Mouse (Mus musculus): ENCODE measurements around the gene Dnajc1. TPM values are rescaled to one million over a fixed set of nuclear protein-coding genes. Genes with fewer than 3 reads are reported as not detected.

Gene Dnajc1
- total and polyA plus RNA-seq, 3 experiments, result 9.3 to 86.1 (median 14.3) TPM

DNA sequence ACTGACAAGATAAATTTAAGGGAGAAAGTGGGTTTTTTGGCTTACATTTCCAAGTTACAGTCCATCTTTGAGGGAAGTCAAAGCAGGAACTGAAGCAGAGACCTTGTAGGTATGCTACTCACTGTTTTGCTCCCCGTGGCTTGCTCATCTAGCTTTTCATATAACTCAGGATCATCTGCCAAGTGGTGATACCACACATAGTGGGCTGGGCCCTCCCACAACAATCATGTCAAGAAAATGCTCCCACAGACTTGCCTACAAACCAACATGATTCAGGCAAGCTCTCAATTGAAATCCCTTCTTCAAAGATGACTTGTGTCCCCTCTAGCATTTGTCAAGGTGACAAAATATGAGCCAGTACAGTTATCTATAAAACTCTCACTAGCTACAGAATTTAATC is 3.0 kb downstream of the Dnajc1 start:
- H3K4me1 ChIP-seq (ENCODE audit: control insufficient read depth in 1 of 2, insufficient read depth in 2 of 2, low read length in 2 of 2), result peaks cover 5 to 9% of the 10 kb centered on the region in 2 experiments
- peak; percentile 29 for DNase-seq (ENCODE audit: low read depth, low spot score)
- H3K9me3 ChIP-seq (replicated peaks; ENCODE audit: insufficient read depth, low read length), result no peaks in the 10 kb centered on the region
- no peak overlapping the region for H3K4me3 ChIP-seq (ENCODE audit: control insufficient read depth in 1 of 2, insufficient read depth in 1 of 2, low read depth in 2 of 2, low read length in 2 of 2)
- H3K9ac ChIP-seq (ENCODE audit: control insufficient read depth, low read depth, low read length, poor library complexity, severe bottlenecking), result no peak overlapping the region
- no peak overlapping the region for H3K27ac ChIP-seq (ENCODE audit: control insufficient read depth, low read depth, low read length)
- H3K79me2 ChIP-seq (ENCODE audit: control insufficient read depth, insufficient read depth, low read length, poor library complexity), result peaks cover 19% of the 10 kb centered on the region
- no peak for TF ChIP-seq UBTF (IDR thresholded peaks at IDR 0.05; ENCODE audit: borderline replicate concordance, insufficient read depth, low read depth, low read length)
- H3K27me3 ChIP-seq (ENCODE audit: control insufficient read depth in 1 of 2, insufficient read depth in 2 of 2, low read length in 2 of 2), result no peaks in the 10 kb centered on the region
- peaks cover 0 to 13% of the 10 kb centered on the region in 2 experiments; a peak in 2 of 4 replicates for H3K36me3 ChIP-seq (ENCODE audit: control insufficient read depth in 1 of 2, insufficient read depth in 2 of 2, low read length in 2 of 2)

DNA sequence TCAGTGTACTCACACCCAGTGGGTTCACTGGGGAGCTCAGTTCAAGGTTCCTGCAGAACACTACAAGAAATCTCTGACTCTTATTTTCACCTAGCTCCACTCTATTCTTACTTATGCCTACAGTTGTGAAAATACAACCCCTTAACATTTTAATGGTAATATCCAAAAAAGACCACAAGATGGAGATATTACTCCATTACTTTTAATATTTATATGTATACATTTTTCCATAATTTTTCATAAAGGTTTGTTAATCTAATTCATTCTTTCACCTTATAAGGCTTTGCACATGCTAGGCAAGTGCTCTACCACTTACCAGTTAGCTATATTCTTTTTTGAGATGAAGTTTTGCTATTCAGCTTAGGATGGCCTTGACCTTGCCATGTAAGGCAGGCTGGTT is 11.0 kb downstream of the Dnajc1 start:
- Histone ChIP-seq H3K4me1 (ENCODE audit: control insufficient read depth in 1 of 2, insufficient read depth in 2 of 2, low read length in 2 of 2) (peaks cover 0 to 5% of the 10 kb centered on the region in 2 experiments; a peak in 1 of 4 replicates), H3K27ac (ENCODE audit: control insufficient read depth, low read depth, low read length) (no peak overlapping the region), H3K79me2 (ENCODE audit: control insufficient read depth, insufficient read depth, low read length, poor library complexity) (peaks cover 7% of the 10 kb centered on the region; the same call in 1 of the 2 replicates), H3K4me3 (ENCODE audit: control insufficient read depth in 1 of 2, insufficient read depth in 1 of 2, low read depth in 2 of 2, low read length in 2 of 2) (no peak overlapping the region), H3K9me3 (replicated peaks; ENCODE audit: insufficient read depth, low read length) (no peaks in the 10 kb centered on the region), H3K36me3 (ENCODE audit: control insufficient read depth in 1 of 2, insufficient read depth in 2 of 2, low read length in 2 of 2) (no peaks in the 10 kb centered on the region), H3K27me3 (ENCODE audit: control insufficient read depth in 1 of 2, insufficient read depth in 2 of 2, low read length in 2 of 2) (no peaks in the 10 kb centered on the region), H3K9ac (ENCODE audit: control insufficient read depth, low read depth, low read length, poor library complexity, severe bottlenecking) (no peak overlapping the region)
- DNase-seq (ENCODE audit: low read depth, low spot score), result peak; percentile 26
- TF ChIP-seq GATA1 (IDR thresholded peaks at IDR 0.05; ENCODE audit: low read depth, low read length) (no peak), CTCF (IDR thresholded peaks at IDR 0.05 in 2 of 3, conservative IDR thresholded peaks at IDR 0.05 in 1 of 3; ENCODE audit: control insufficient read depth in 1 of 3, insufficient read depth in 1 of 3, low read depth in 2 of 3, low read length in 3 of 3, poor library complexity in 1 of 3, severe bottlenecking in 1 of 3) (peak in 1 of 3 experiments; percentile 21; a peak in 1 of 6 replicates), MXI1 (IDR thresholded peaks at IDR 0.05; ENCODE audit: low read depth, low read length) (no peak), MEF2A (IDR thresholded peaks at IDR 0.05; ENCODE audit: extremely low read depth, insufficient replicate concordance, low read depth, low read length, poor library complexity, severe bottlenecking) (no peak), RAD21 (IDR thresholded peaks at IDR 0.05; ENCODE audit: low read depth, low read length) (peak; percentile 59), JUND (IDR thresholded peaks at IDR 0.05; ENCODE audit: low read depth, low read length) (no peak), SMC3 (IDR thresholded peaks at IDR 0.05; ENCODE audit: low read depth, low read length) (peak; percentile 30; the same call in 1 of the 2 replicates)

DNA sequence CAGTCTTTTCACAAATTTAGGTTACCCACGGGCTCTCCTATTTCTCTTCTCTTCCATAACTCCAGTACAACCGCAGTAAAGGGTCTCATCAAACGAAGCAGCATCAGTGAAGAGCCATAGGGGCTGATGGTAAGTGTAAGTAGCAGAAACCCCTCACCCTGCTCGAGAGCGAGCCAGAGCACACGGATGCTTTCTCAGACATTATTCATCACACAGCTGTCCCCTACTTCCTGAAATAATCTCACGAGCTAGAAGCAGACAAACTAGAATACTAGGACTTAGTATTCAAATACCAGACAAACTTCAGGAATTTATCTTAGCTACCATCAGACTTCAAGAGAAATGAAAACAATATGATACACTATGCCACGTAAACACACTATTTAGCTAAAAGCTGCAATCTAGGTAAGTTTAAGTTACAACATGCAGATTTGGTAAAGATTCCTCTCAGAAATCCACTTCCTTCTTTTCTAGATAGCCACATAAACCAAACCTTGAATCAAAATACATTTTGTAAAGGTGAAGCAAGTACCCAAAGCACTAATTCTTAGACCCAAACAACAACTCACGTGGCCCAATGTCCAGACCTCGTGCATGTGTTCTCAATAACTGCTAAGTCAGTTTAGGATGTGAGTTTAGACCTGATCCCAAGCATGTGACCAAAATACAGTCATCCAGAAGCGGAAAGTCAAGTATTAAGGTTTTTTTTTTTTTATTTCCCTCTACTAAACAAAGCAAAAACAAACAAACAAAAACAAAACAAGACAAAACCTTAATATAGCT is 20.0 kb downstream of the Dnajc1 start:
- H3K79me2 ChIP-seq (ENCODE audit: control insufficient read depth, insufficient read depth, low read length, poor library complexity), result peaks cover 4% of the 10 kb centered on the region
- no peak overlapping the region for H3K9ac ChIP-seq (ENCODE audit: control insufficient read depth, low read depth, low read length, poor library complexity, severe bottlenecking)
- no peak overlapping the region for H3K27ac ChIP-seq (ENCODE audit: control insufficient read depth, low read depth, low read length)
- peak; percentile 16 for DNase-seq (ENCODE audit: low read depth, low spot score)
- no peaks in the 10 kb centered on the region for H3K27me3 ChIP-seq (ENCODE audit: control insufficient read depth in 1 of 2, insufficient read depth in 2 of 2, low read length in 2 of 2)
- H3K36me3 ChIP-seq (ENCODE audit: control insufficient read depth in 1 of 2, insufficient read depth in 2 of 2, low read length in 2 of 2), result peaks cover 0 to 8% of the 10 kb centered on the region in 2 experiments; a peak in 2 of 4 replicates
- H3K9me3 ChIP-seq (replicated peaks; ENCODE audit: insufficient read depth, low read length), result no peaks in the 10 kb centered on the region
- H3K4me1 ChIP-seq (ENCODE audit: control insufficient read depth in 1 of 2, insufficient read depth in 2 of 2, low read length in 2 of 2), result peaks cover 0 to 5% of the 10 kb centered on the region in 2 experiments; a peak in 1 of 4 replicates
- no peak overlapping the region for H3K4me3 ChIP-seq (ENCODE audit: control insufficient read depth in 1 of 2, insufficient read depth in 1 of 2, low read depth in 2 of 2, low read length in 2 of 2)
- TF ChIP-seq ZNF384 (IDR thresholded peaks at IDR 0.05; ENCODE audit: low read depth, low read length), result no peak
- no peak for TF ChIP-seq UBTF (IDR thresholded peaks at IDR 0.05; ENCODE audit: borderline replicate concordance, insufficient read depth, low read depth, low read length)
- TF ChIP-seq RCOR1 (IDR thresholded peaks at IDR 0.05; ENCODE audit: low read depth, low read length), result no peak
- no peak for TF ChIP-seq TCF12 (IDR thresholded peaks at IDR 0.05; ENCODE audit: low read depth, low read length)
- TF ChIP-seq SIN3A (IDR thresholded peaks at IDR 0.05; ENCODE audit: low read length), result no peak
- no peak for TF ChIP-seq CHD1 (IDR thresholded peaks at IDR 0.05; ENCODE audit: low read depth, low read length)
- TF ChIP-seq KAT2A (conservative IDR thresholded peaks at IDR 0.05; ENCODE audit: low read depth, low read length), result no peak
- TF ChIP-seq GABPA (IDR thresholded peaks at IDR 0.05; ENCODE audit: low read depth, low read length), result no peak
- no peak for TF ChIP-seq E2F4 (IDR thresholded peaks at IDR 0.05; ENCODE audit: borderline replicate concordance, low read depth, low read length)
- no peak for TF ChIP-seq NRF1 (IDR thresholded peaks at IDR 0.05; ENCODE audit: insufficient read depth, low read depth, low read length, poor library complexity, severe bottlenecking)
- no peak for TF ChIP-seq MAFK (IDR thresholded peaks at IDR 0.05; ENCODE audit: borderline replicate concordance, low read depth, low read length)
- TF ChIP-seq TBP (IDR thresholded peaks at IDR 0.05; ENCODE audit: low read depth, low read length), result no peak
- TF ChIP-seq USF2 (IDR thresholded peaks at IDR 0.05; ENCODE audit: borderline replicate concordance in 1 of 2, insufficient read depth in 1 of 2, low read depth in 1 of 2, low read length in 2 of 2), result no peak
- no peak for TF ChIP-seq NELFE (IDR thresholded peaks at IDR 0.05; ENCODE audit: low read depth, low read length)
- no peak for TF ChIP-seq HCFC1 (IDR thresholded peaks at IDR 0.05; ENCODE audit: low read depth, low read length)
- TF ChIP-seq MAZ (IDR thresholded peaks at IDR 0.05; ENCODE audit: low read depth, low read length), result no peak
- TF ChIP-seq MAX (IDR thresholded peaks at IDR 0.05; ENCODE audit: low read length), result no peak

Data from MEL (cell line).